In genomic region chr10:127536586-127537314, GRCm38 (mm10) we compare ENCODE assay signal across 9 mouse cellular contexts. TPM values are rescaled to one million over a fixed set of nuclear protein-coding genes. Genes with fewer than 3 reads are reported as not detected.
A peak's percentile ranks its signal among the peaks of the same experiment; 100 is the strongest.
DNase-seq lines count a peak whose midpoint lies in the region; ATAC-seq lines count a peak whose summit lies in the region.
"Had no signal": no experiment of that assay in that cellular context is flagged by ENCODE, and none has a peak within 500 bp of the region (broad histone marks: within the 10 kb centered on the region; RNA-seq: fewer than 3 reads in every experiment).

No protein-coding gene starts in this region.

- no peak overlapping the region for H3K27ac ChIP-seq in heart, embryonic 10.5 days
- H3K27ac ChIP-seq in midbrain, embryonic 11.5 days (ENCODE audit: low read depth, low read length): 0 out of 2 replicates have a peak overlapping the region, but pooled peaks have one; percentile 14

- intact Hi-C loops in heart, postnatal 14 days (cut with DNase I): loop anchor here (1.0 kb wide), 1 partner anchor 27 kb away; no protein-coding TSS in a partner anchor

- peaks cover 65% of the 10 kb centered on the region for H3K27me3 ChIP-seq in heart, embryonic 10.5 days (ENCODE audit: insufficient read depth, poor library complexity, severe bottlenecking)
- peaks cover 48% of the 10 kb centered on the region for H3K27me3 ChIP-seq in midbrain, embryonic 11.5 days (ENCODE audit: control insufficient read depth, insufficient read depth, low read length)

- no peak overlapping the region for H3K9ac ChIP-seq in midbrain, embryonic 11.5 days (ENCODE audit: low read length)

- no peak overlapping the region for H3K4me2 ChIP-seq in midbrain, embryonic 11.5 days

- WGBS in heart, embryonic 10.5 days: 9% methylated on average over 8 of the region's 8 CpGs
- 11% methylated on average over 8 of the region's 8 CpGs for WGBS in midbrain, embryonic 11.5 days

- H3K9me3 ChIP-seq in heart, embryonic 10.5 days: no peaks in the 10 kb centered on the region
- H3K9me3 ChIP-seq in midbrain, embryonic 11.5 days (ENCODE audit: control insufficient read depth, low read length): no peaks in the 10 kb centered on the region

- H3K4me1 ChIP-seq in heart, embryonic 10.5 days: peaks cover 21% of the 10 kb centered on the region
- peaks cover 23% of the 10 kb centered on the region for H3K4me1 ChIP-seq in midbrain, embryonic 11.5 days (ENCODE audit: control insufficient read depth, insufficient read depth, low read length)

- peak; percentile 54 to 56 for DNase-seq in heart, postnatal 14 days
- DNase-seq in heart, embryonic 10.5 days (ENCODE audit: low spot score): no peak
- peak; percentile 53 for DNase-seq in 416B (ENCODE audit: low read depth)
- DNase-seq in ZHBTc4 (ENCODE audit: low read depth, low spot score): peak; percentile 75
- peak; percentile 65 for DNase-seq in forelimb bud, embryonic 11.5 days (ENCODE audit: low read depth, low spot score)
- no peak for DNase-seq in midbrain, embryonic 11.5 days (ENCODE audit: low spot score, missing footprints)
- no peak for DNase-seq in c-Kit-positive CD71-positive TER-119-positive erythroid progenitor cells, embryonic 14.5 days (ENCODE audit: low spot score)

- peaks cover 32% of the 10 kb centered on the region for H3K36me3 ChIP-seq in heart, embryonic 10.5 days
- peaks cover 5% of the 10 kb centered on the region for H3K36me3 ChIP-seq in midbrain, embryonic 11.5 days (ENCODE audit: control insufficient read depth, insufficient read depth, low read length)

- peak; percentile 65 for ATAC-seq in midbrain, embryonic 11.5 days (ENCODE audit: low FRiP score)
- ATAC-seq in megakaryocyte progenitor cell, adult 5-6 weeks (replicated peaks; ENCODE audit: poor library complexity): no peak

- H3K4me3 ChIP-seq in heart, embryonic 10.5 days: no peak overlapping the region
- no peak overlapping the region for H3K4me3 ChIP-seq in midbrain, embryonic 11.5 days (ENCODE audit: low read depth, low read length)

RNA-seq across cellular contexts. Expression of gene Nxph4, which starts 2.4 kb away (rescaled TPM):
- total RNA-seq in heart, postnatal 14 days (2021): 1 to 10 TPM; 1.1 TPM
- 0.16 and 0.33 TPM in 2 replicates for polyA plus RNA-seq in heart, embryonic 10.5 days (2016; fragmentation: Nextera tagmentation; extraction: Ambion mirVana)
- 19.5 and 23.6 TPM in 2 replicates for polyA plus RNA-seq in midbrain, embryonic 11.5 days (2014; fragmentation: Nextera tagmentation; extraction: Ambion mirVana)
- not detected in 2 replicates for total RNA-seq in megakaryocyte progenitor cell, adult 5-6 weeks (2015)
- not detected in 2 replicates for total RNA-seq in megakaryocyte progenitor cell, adult 5-6 weeks (2017)
- total RNA-seq: hematopoietic stem cell, adult 5-6 weeks had no signal

RNA-seq across cellular contexts. Expression of gene Shmt2, which starts 14.5 kb away (rescaled TPM):
- 10 to 100 TPM; 38.3 to 39.2 TPM for total RNA-seq in heart, postnatal 14 days (2021)
- 101 and 126 TPM in 2 replicates for polyA plus RNA-seq in heart, embryonic 10.5 days (2016; fragmentation: Nextera tagmentation; extraction: Ambion mirVana)
- 68.8 and 74.8 TPM in 2 replicates for polyA plus RNA-seq in midbrain, embryonic 11.5 days (2014; fragmentation: Nextera tagmentation; extraction: Ambion mirVana)
- total RNA-seq in megakaryocyte progenitor cell, adult 5-6 weeks (2015): 91.3 and 92.6 TPM in 2 replicates
- total RNA-seq in megakaryocyte progenitor cell, adult 5-6 weeks (2017): 95.8 and 100 TPM in 2 replicates

RNA-seq across cellular contexts. Expression of gene Ndufa4l2, which starts 22.0 kb away (rescaled TPM):
- 10 to 100 TPM; 38.3 TPM for total RNA-seq in heart, postnatal 14 days (2021)
- polyA plus RNA-seq in heart, embryonic 10.5 days (2016; fragmentation: Nextera tagmentation; extraction: Ambion mirVana): 7.8 and 9.0 TPM in 2 replicates
- 3.6 and 5.7 TPM in 2 replicates for polyA plus RNA-seq in midbrain, embryonic 11.5 days (2014; fragmentation: Nextera tagmentation; extraction: Ambion mirVana)
- not detected in 2 replicates for total RNA-seq in megakaryocyte progenitor cell, adult 5-6 weeks (2015)
- total RNA-seq in megakaryocyte progenitor cell, adult 5-6 weeks (2017): not detected in 2 replicates
- total RNA-seq: hematopoietic stem cell, adult 5-6 weeks had no signal

RNA-seq across cellular contexts. Expression of gene Stac3, which starts 35.3 kb away (rescaled TPM):
- 1 to 10 TPM in 1 of 2 experiments, under 1 TPM in 1; 0.88 to 2.1 TPM for total RNA-seq in heart, postnatal 14 days (2021)
- 0.22 and 0.84 TPM in 2 replicates for polyA plus RNA-seq in heart, embryonic 10.5 days (2016; fragmentation: Nextera tagmentation; extraction: Ambion mirVana)
- 0.10 and 0.14 TPM in 2 replicates for polyA plus RNA-seq in midbrain, embryonic 11.5 days (2014; fragmentation: Nextera tagmentation; extraction: Ambion mirVana)
- total RNA-seq in megakaryocyte progenitor cell, adult 5-6 weeks (2015): 0.20 and 0.25 TPM in 2 replicates
- total RNA-seq in megakaryocyte progenitor cell, adult 5-6 weeks (2017): 1.1 TPM in 1 of 2 replicates, not detected in the other
- total RNA-seq: hematopoietic stem cell, adult 5-6 weeks had no signal

Comparison
In these comparisons a context has a peak if more than half of its experiments do, and no peak if none do; other contexts are left out.
1. DNase-seq: peak in heart, postnatal 14 days (2 of 2), 416B (single experiment), ZHBTc4 (single experiment) and forelimb bud, embryonic 11.5 days (single experiment); none in heart, embryonic 10.5 days (single experiment), midbrain, embryonic 11.5 days (single experiment) and c-Kit-positive CD71-positive TER-119-positive erythroid progenitor cells, embryonic 14.5 days (single experiment).
2. RNA of gene Ndufa4l2, which starts 22.0 kb away (total RNA-seq): 38.3 TPM in heart, postnatal 14 days; not detected in megakaryocyte progenitor cell, adult 5-6 weeks; every median in the first group is over 10 times any median in the second.